Mouse (Mus musculus): ENCODE data around the gene Hectd2. TPM values are rescaled to one million over a fixed set of nuclear protein-coding genes. Genes with fewer than 3 reads are reported as not detected.

The Hectd2 gene
- polyA plus RNA-seq, 1 experiment from 2014 or later, result 1.4 TPM

DNA sequence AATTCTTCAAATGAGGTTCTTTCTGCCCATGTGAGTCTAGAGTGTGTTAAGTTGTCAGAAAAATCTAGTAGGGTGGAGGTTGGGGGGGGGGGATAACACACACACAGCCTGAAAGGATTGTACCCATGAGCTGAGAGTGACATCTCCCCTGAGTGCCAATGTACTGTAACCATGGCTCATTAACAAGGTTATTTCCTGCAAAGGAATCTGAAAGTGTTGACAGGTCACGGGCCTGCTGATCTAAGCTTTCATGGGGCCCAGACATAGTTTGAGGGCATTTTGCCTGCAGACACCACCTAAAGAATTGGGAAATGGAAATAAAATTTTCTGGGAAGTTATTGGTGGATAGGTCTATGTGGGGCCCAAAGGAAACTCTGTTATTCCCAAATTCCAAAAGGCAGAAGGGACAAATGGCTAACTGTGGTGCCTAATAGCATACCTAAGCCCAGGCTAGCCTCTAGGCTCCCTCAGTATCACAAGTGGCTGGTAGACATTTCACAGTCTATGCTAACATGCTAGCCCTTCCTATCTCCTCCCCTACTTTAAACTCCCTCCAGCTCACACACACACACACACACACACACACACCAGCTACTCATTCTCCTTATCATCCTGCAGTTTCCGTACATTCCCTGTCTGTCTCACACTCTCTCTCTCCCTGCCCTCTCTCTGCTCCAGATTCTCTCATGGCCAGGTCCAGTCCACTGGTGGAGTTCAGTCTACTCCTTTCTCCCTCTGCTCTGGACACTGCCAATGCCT lies 114.6 kb downstream of the Hectd2 start:
- no peak for DNase-seq (ENCODE audit: low spot score)
- Histone ChIP-seq H3K27me3 (ENCODE audit: control insufficient read depth, insufficient read depth, low read length) (no peaks in the 10 kb centered on the region), H3K4me2 (replicated peaks; ENCODE audit: low read depth) (no peak overlapping the region), H3K9ac (ENCODE audit: low read length) (no peak overlapping the region), H3K27ac (replicated peaks) (no peak overlapping the region), H3K36me3 (ENCODE audit: control insufficient read depth, insufficient read depth, low read length) (no peaks in the 10 kb centered on the region), H3K9me3 (ENCODE audit: control insufficient read depth, low read length) (no peaks in the 10 kb centered on the region), H3K4me3 (ENCODE audit: low read depth, low read length) (no peak overlapping the region), H3K4me1 (replicated peaks; ENCODE audit: control insufficient read depth, insufficient read depth) (no peaks in the 10 kb centered on the region)
- WGBS, result 78% methylated on average over 2 of the region's 2 CpGs
- no peak for ATAC-seq (ENCODE audit: low FRiP score, low TSS enrichment)
- TF ChIP-seq CTCF (IDR thresholded peaks at IDR 0.05; ENCODE audit: low read depth) (no peak), EP300 (optimal IDR thresholded peaks at IDR 0.05) (no peak)

DNA sequence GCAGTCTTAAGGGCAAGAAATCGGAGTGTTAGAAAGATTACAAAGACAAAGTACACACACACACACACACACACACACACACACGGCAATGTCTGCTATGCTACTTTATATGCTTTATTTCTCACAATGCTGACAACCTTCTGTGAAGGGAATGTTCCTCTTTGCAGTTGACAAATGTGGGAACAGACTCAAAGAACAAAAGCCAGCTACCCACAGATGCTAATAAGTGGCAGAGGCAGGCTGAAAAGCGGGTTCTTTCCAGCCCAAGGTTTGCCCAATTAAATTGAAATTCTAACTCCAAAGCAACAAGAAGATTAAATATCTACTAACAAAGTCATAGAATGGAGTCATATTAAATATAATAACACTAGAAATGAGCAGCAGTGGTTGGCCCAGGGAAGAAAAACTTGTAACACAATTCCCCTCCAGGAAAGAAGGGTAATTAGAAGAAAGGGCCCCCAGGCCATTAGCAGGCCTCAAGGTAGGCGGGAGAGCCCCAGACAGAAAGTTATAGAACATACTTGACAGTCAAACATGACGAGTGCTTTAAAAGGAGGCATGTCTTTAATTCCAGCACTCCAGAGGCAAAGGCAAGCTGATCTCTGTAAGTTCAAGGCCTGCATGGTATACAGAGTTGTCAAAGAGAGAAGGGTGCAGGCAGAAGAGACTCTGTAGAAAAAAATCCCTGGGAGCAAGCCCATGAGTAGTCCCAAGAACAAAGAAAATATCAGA lies 115.4 kb downstream of the Hectd2 start:
- TF ChIP-seq CTCF (IDR thresholded peaks at IDR 0.05; ENCODE audit: low read depth) (no peak), EP300 (optimal IDR thresholded peaks at IDR 0.05) (no peak)
- ATAC-seq (ENCODE audit: low FRiP score, low TSS enrichment) (no peak), DNase-seq (ENCODE audit: low spot score) (no peak)
- no peak overlapping the region for H3K27ac ChIP-seq (replicated peaks)
- H3K9ac ChIP-seq (ENCODE audit: low read length), result no peak overlapping the region
- WGBS, result 55% methylated on average over 5 of the region's 5 CpGs
- no peak overlapping the region for H3K4me3 ChIP-seq (ENCODE audit: low read depth, low read length)
- H3K27me3 ChIP-seq (ENCODE audit: control insufficient read depth, insufficient read depth, low read length), result no peaks in the 10 kb centered on the region
- no peaks in the 10 kb centered on the region for H3K4me1 ChIP-seq (replicated peaks; ENCODE audit: control insufficient read depth, insufficient read depth)
- H3K9me3 ChIP-seq (ENCODE audit: control insufficient read depth, low read length), result no peaks in the 10 kb centered on the region
- H3K36me3 ChIP-seq (ENCODE audit: control insufficient read depth, insufficient read depth, low read length), result no peaks in the 10 kb centered on the region
- no peak overlapping the region for H3K4me2 ChIP-seq (replicated peaks; ENCODE audit: low read depth)

Other genes with a start within 250 kb of the Hectd2 start
- gene Pcgf5, start 206.3 kb upstream of the Hectd2 start, polyA plus RNA-seq (2015; fragmentation: Nextera tagmentation; extraction: Ambion mirVana), result 13.3 and 14.3 TPM in 2 replicates
- gene Ppp1r3c, start 182.0 kb downstream of the Hectd2 start, polyA plus RNA-seq (2015; fragmentation: Nextera tagmentation; extraction: Ambion mirVana), result 7.0 and 7.1 TPM in 2 replicates

Measured in stomach, postnatal 0 days (tissue).